Mouse (Mus musculus) frontal cortex, adult (tissue): Measurements from ENCODE around the gene Pef1.
A peak's percentile ranks its signal among the peaks of the same experiment; 100 is the strongest.

Source experiments
- ATAC-seq: cut with Nextera tagmentation; 2 replicates; pipeline ENCODE4 v1.9.2; 2017; ENCODE audit warnings: mild to moderate bottlenecking, moderate library complexity, mixed read lengths; ENCODE audit not compliant: low TSS enrichment

Gene Pef1

DNA sequence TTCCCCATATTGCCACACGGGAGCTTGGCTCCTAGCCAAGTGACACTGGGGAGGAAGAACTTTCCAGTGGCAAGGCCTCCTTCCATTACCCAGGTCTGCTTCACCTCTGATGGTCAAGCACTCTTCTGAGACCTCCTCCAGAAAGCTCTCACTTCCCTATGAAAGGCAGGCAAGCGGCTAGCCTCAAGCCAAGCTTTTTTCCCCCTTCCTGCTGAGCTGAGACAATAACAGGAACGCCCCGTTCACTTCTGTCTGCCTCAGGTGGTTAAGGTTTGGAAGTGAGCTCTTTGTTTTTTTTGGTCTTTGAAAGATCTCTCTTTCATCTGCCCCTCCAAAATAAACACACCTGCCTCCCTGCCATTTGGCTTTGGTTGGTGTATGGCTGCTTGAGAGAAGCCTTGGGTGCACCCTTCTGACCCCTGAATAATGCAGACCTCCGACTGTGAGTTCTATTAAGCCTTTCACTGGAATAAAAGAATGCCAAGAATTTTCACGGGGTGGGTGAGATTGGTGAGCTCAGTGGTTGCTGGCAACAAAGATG is at the start of gene Pef1:
Gene Pef1, plus strand, starts transcription at position 448 of the 541 bp plus-strand sequence.
- ATAC-seq, result no peak

DNA sequence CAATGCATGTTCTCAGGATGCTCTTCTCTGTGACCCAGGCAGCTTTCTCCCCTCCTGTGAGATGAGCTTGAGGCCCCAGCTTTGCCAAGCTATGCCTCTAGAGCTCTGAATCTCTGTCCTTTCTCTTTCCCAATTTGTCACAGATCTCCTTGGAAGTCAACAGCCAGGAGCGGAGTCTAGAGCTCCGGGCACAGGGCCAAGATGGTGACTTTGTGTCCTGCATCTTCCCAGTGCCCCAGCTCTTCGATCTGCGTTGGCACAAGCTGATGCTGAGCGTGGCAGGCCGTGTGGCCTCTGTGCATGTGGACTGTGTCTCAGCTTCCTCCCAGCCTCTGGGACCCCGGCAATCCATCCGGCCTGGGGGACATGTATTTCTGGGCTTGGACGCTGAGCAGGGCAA is 49.2 kb upstream of the Pef1 start:
- no peak for ATAC-seq

DNA sequence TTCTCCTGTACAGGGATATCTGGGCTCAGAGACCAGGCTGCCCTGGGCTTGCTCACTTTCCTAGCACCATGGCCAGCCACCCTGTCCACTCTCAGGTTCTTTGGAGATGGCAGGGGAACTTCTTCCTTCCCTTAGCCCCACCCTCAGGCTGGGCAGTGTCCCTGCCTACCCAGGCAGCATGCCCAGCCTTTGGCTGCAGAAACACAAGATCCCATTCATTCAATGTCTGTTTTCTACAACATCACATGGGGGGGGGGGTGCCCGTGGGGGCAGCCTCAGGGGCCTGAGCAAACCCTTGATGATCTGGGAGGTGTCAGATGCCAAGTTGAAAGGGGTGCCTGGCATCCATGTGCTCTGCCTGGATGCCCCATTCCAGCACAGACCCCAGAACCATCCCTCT is 47.6 kb upstream of the Pef1 start:
- no peak for ATAC-seq

DNA sequence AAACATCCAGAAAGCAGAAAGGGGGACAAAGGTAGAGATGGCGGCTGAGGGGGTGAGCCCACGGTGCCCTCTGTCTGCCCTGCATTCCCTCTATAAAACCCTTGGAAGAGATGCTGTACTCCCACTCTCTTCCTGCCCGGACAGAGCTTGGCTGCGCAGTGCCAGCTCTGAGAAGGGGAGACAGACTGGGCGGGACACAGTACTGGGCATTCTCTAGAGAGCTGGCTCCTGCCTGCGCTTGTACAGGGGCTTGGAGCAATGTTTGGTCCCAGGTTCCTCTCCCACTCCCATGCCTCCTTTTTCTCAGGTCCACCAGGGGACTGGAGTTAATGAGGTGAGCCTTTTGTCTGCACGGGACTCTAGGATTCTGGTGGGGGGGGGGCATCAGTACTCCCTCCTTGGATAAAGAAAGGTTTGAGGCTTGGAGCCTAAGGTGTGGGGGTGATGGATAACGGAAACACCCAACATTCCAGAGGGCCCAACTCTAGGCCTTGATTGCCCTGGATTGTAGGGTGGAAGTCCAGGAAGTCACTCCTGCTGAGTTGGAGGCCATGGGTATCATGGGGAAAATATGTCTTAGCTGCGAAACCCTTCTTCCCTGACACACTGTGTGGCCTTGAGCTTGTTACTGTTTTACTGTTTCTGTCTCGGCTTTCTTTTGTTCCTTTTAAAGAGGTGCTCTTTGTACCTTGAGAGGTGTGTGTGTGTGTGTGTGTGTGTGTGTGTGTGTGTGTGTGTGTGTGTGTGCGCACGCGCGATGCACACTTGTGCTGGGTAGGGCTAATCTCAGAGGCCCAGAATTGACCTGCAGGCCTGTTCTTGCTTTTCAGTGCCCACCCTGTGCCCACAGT is 47.0 kb upstream of the Pef1 start:
- 0 out of 2 replicates have a peak, but pooled peaks have one; percentile 28 for ATAC-seq

DNA sequence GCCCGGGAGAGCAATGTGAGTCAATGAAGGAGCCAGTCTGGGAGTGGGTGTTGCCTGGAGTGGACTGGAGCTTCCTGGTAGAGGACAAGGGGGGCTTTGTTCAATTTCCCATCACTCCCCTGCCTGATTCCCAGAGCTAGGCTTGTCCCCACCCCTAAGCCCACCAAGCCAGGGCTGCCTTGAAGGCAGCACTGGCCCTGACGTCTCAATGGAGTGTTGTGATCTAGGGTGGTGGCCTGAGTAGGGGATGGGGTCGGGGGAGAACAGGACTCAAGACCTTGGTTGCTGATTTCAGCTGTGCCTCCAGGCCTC is 46.4 kb upstream of the Pef1 start:
- ATAC-seq, result no peak

DNA sequence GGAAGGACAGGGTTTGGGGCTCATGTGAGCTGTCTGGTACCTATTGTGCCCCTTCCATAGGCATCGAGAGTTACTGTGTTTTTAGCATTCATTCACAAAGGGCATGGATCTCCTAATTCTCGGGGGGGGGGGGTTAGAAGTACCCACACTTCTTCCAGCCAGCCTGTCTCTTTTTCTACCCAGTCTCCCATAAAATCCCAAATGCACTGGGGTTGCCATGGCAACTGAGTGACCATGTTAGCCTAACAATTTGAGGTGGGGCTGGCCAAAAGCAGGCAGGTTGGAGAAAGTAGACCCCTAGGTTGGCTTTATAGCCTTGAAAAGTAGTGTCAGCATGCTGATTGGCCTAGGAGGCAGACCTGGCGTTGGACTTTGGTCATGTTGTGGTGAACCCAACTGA is 45.9 kb upstream of the Pef1 start:
- ATAC-seq, result no peak

DNA sequence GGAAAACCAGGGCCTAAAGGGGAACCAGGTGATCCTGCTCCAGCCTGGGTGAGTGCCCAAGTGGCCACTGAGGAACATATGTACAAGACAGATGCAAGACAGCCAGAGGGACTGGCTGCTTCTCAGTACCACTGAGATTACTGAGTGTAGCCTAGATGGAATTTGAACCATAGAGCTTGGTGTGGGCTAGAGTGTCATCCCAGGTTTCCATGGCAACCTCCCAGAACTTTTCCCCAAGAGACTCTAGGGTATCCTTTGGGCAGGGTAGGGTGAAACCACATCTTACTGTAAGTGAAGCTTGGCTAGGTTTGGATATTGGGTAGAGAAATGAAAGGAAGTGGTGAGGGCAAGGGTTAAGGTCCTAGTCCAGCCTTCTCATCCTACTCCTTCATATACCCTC is 41.4 kb upstream of the Pef1 start:
- ATAC-seq, result no peak

DNA sequence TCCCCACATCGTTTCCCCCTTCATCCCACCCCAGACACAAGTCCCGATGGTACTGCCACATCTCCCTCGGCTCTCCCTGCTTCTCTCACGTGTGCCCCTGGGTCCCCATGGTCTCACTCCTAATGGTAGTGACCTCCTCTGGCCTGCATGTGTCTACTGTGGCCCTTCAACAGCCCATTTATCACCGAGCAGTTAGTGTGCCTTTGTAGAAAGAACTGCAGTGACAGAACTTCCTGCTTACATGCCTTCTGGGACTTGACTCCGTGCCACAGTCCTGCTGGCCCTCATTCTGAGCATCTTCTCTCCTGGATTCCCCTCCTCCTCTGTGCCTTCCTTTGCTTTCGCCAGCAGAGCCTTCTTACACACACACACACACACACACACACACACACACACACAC is 39.2 kb upstream of the Pef1 start:
- ATAC-seq, result peak; percentile 27; the same call in 1 of the 2 replicates

DNA sequence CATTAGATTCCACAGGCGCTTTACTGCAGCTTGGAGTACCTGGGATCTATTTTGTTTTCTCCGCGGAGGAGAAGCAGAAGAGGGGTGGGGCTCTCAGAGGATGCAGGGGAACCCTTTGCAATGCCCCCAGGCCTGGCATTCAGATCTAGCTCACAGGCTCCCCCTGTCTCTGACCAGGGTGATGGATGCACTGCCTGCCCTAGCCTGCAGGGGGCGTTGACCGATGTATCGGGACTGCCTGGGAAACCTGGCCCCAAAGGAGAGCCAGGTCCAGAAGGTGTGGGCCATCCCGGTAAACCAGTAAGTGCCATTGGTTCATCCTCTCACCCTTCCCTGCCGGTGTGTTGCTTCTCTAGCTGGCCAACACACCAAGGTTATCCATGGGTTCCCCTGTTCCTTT is 35.5 kb upstream of the Pef1 start:
- ATAC-seq, result no peak

DNA sequence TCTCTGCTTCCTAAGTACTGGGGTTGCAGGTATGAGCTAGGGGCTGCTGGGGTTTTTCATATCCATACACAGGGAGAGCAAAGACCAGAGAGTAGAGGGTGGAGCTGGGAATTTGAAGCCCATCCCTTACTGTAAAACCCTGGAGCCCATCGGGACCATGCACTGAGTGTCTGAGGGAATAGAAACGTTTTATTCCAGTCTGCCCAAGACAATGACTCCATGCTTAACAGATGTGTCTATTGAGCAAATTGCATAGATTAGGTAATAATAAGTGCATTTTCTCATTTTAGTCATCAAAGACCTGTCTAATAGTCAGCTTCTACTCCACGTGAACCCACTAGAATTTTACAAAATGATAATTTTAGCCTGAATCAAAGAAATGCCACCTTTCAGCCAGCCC is 31.8 kb upstream of the Pef1 start:
- no peak for ATAC-seq

DNA sequence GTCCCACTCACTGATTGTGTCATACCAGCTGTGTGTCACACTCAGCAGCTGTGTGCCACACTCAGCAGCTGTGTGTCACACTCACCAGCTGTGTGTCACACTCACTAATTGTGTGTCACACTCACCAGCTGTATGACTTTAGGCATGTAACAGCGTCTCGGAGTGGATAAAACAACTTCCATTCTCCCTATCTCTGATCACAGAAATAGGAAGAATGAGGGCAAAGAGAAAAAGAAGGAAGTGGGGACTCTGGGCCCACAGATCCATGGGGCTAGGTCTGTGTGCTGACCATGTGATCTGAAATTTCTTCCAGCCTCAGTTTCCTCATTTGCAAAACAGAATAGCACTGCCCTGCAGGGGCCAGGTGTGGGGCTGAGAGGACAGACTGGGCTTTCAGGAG is 30.6 kb upstream of the Pef1 start:
- ATAC-seq, result no peak

DNA sequence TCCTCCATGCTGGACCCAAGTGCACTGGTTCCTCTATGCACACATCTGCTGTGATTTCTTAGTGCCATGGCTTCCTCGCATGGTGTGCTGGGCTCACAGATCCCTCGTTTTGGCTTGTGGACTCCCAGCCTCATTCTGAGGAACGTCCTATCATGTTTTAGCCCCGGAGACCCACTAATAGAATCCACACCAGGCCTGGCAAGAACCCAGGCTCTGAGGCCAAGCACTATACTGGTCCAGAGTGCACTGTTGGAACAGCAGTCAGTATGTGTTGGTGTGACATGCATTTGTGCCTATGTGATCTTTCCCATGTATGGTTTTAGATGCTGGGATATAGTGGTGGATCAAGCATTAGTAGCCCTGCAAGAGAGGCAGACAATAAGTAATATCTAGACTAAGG is 29.0 kb upstream of the Pef1 start:
- ATAC-seq, result no peak

DNA sequence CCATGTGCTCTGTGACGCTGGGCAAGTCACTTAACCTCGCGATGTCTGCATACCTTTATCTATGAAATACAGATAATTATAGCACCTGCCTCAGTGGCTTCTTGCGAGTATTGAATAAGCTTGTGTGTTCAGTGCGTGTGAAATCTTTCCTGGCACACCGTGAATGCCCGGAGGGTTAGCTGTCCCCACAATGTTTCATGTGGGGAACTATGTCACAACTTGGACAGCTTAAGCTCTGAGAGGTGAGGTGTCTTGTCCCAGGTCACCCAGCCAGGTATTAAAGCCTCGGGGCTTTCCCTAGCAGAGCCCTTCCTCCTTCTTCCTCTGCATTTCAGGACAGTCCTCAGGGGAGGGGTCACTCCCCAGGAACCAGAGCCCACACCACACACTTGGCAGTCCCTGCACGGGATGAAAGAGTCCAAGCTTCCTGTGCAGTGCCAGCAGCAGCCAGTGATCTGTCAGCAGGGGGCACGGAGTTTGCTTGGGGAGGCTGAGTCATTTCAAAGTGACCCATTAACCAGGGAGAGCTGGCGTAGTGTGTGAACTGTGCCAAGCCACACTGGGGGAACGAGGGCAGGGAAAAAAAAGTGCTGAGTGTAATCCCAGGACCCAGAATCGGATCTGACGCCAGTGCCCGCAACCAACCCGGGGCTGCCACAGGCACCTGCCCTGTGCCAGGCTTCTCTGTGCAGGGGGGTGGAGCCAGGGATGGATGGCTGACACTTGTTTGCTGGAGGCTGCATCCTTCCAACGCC is 27.4 kb upstream of the Pef1 start:
- ATAC-seq, result peak; percentile 60

DNA sequence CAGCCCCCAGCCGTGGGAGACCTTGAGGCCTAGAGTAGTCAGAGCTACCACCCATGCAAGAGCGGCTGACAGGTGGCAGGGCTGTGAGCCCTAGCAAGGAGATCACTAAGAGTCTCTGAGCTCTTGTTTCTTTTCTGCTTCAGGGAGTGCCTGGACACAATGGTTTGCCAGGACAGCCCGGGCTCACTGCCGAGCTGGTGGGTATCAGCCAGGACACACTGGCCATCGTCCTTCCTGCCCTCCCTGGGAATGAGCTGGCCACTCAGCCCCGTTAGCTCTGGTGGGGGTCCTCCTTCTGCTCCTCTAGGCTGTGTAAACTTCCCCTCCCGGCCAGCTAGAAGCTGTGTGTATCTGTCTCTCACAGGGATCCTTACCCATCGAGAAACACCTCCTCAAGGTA is 25.5 kb upstream of the Pef1 start:
- ATAC-seq, result no peak

DNA sequence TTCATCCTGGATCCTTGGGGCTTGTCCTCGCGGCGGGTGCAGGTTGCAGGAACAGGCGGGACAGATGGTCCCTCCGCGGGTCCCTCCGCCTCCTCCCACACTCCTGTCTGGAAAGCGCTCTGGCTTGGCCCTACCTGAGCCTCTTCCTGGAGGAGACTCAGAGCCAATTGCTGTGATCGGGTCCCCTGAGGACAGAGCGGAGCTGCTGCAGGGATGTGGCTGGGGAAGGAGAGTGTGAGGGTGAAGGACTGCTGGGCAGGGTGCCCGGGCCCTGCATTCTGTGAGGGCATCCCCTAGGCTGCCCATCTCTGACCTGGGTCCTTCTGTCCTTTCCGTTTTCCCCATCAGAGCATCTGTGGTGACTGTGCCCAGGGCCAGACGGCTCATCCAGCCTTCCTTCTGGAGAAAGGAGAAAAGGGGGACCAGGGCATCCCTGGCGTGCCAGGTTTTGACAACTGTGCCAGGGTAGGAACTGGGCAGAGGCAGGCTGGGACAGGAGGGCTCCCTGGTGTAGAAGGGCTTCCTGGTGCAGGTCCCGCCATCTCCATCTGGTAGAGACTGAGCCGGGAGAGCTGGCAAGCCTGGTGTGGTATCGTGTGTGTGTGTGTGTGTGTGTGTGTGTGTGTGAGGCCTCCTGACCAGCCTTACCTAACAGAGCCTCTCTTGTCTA is 23.4 kb upstream of the Pef1 start:
- peak; percentile 35; the same call in 1 of the 2 replicates for ATAC-seq

DNA sequence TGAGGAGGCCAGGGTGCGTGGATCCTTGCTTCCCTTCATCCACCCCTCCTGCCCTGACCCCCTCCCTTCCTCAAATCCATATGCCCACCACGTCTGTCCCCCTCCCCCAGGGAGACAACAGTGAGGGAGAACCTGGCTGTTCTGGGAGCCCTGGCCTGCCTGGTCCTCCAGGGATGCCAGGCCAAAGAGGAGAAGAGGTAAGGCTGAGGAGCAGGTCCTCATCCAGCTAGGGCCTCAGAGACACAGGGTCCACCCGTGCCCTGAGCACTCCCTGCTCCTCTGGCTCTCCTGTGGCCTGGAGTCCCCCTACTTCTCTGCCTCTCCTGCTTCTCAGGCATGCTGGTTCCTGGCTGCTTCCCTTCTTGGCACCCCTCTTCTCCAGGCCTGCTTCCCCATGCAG is 22.8 kb upstream of the Pef1 start:
- no peak for ATAC-seq

DNA sequence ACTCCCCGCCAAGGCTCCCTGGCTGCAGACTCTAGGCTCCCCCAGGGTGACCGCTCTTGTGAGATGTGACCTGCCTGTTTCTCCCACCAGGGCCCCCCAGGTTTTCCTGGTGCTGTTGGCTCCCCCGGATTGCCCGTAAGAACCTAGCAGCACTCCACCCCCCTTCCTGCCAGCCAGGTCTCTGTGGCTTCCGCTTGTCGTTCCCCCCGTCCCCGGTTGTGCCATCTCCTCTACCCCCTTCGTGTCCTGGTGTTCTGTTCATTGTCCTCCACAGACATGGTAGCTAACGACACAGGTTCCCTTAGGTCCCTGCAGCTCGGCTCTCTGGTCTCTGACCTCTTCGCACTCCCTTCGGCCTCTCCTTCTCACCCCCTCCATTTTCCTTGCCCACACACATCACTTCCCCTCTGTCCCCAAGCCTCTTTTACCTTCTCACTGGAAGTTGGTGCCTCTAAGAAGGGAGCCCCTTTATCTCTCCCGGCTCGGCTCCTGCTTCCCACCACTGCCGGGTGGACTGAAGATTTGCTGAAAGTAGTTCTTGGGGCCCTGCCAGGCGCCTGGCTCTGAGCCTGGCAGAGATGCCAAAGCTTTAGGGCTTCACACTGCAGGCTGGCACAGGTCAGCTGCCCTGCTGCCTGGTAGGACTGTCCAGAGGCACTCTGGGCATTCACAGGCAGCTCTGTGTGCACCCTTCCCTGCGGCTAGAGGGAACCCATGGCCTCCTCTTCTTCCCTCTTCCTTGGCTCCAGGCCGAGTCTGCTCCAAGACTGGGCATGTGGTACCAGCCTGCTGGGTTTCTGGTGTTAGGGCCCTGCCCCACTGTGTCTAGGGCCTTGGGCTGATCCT is 20.8 kb upstream of the Pef1 start:
- peak; percentile 34; the same call in 1 of the 2 replicates for ATAC-seq

DNA sequence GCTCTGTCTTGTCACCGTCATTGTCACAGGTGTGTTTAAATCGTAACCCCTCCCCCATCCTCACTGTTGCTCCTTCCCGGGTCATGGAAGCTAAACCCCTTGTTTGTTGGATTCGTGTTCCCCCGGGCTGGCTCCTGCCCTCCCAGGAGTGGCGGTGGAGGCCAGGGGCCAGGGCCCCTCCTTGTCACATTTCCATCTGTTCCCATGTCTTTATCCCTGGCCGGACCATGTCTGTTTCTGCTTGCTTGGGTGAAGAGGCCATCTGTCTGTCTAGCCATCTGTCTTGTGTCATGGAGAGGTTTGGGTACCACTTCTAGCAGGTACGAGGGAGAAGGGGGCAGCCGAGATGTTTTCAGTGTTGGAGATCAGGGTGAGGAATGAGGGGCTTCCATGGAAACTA is 20.1 kb upstream of the Pef1 start:
- ATAC-seq, result no peak

DNA sequence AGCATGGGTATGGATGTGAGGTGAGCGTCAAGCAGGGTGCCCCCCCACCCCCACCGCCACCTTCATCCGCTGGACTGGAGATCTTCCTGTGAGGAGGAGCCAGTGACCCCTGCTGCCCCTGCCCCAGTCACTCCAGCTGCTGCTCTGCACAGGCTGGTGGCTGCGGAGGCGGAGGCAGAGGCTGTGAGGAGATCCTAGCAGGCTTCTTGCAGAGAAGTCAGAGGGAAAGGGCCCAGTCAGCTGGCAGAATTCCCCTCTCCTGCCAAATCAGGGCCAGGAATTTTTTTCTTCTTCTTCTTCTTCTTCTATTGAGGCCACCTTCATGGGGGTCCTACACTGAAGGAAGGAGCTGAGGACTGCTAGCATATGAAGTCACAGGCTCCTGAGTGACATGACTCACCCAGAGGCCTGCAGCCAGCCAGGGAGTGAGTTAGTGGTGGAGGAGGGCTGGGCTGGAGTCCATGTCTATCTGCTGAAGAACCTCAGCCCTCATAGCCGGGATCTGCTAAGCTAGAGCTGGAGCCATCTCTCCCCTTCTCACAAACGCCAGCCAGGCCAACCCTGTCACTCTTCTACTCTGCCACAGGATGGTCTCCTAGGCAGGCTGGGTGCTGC is 17.9 kb upstream of the Pef1 start:
- peak; percentile 72 for ATAC-seq

DNA sequence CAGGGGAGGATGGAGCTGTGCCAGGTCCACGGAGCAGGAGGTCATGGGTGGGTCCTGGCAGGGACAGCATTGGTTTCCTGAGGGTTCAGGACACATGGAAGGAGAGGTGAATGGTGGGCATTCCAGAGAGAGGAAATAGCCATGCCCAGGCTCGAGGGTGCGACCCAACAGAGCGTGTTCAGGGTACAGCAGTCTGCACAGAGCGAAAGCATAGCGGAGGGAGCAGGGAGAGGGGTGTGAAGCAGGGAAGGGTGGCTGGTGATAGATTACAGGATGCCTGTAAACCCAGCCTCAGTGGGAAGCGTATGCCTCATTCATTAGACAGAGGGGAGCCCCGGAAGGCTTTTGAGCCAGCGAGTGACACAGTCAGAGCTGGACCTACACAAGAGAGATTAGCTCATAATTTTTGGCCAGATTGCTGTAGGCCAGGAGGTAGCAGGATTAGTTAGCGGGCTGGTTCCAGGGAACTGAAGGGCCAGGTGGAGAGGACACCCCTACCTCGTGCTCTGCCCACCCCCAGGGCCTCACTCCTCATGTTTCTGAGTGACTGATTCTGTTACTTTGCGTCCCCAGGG is 17.0 kb upstream of the Pef1 start:
- ATAC-seq, result no peak

DNA sequence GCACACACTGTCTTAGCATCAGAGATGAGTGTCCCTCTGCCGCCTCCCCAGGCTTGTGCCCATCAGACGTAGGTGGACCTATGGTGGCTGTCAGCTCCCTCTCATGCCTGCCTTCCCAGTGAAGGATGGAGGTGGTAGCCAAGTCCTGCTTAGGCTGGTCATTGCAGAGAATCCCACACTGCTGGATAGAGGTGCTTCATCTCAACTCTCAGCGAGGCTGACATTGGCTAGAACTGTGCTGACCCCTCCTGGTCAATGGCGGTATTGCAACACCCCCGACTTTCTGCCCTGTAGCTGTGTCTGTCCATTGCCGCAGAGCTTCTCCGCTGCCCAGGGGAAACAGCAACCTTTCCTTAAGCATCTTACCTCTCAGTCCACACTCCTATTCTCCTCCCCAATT is 15.1 kb upstream of the Pef1 start:
- peak; percentile 51 for ATAC-seq
